Mouse (Mus musculus): Measurements from ENCODE around the gene Plxnd1. TPM values are rescaled to one million over a fixed set of nuclear protein-coding genes. Genes with fewer than 3 reads are reported as not detected.

Plxnd1 gene
- polyA plus RNA-seq, 1 experiment = 66.1 TPM

DNA sequence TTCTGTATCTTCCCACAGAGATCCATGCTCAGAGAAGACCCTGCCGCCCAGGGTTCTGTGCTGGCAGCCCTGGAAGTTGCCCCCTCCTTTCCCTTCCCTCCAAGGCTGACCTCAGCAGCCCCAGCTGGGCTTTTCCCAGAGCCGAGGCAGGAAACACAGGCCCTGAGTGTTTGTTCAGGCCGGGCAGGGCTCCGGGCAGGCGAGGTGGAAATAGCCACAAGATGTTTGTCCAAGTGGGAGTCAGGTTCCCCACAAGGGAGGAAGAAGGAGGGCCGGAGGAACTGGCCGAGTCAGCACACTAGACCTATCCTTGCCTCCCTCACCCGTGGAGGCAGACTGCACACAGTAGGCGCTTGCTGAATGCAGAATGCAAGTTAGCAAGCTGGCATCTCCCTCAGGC lies 11.9 kb upstream of the Plxnd1 start:
- no peaks in the 10 kb centered on the region for H3K36me3 ChIP-seq (ENCODE audit: control insufficient read depth, insufficient read depth, low read length)
- 63% methylated on average over 9 of the region's 9 CpGs for WGBS
- DNase-seq (ENCODE audit: low read depth in 1 of 2, low spot score in 2 of 2) = no peak
- H3K27me3 ChIP-seq (ENCODE audit: control insufficient read depth, insufficient read depth, low read length) = no peaks in the 10 kb centered on the region
- TF ChIP-seq CTCF (IDR thresholded peaks at IDR 0.05; ENCODE audit: extremely low read depth, insufficient read depth, insufficient read length, insufficient replicate concordance) (no peak), POLR2A (IDR thresholded peaks at IDR 0.05; ENCODE audit: low read depth, low read length) (no peak)
- H3K4me1 ChIP-seq (ENCODE audit: control insufficient read depth, insufficient read depth, insufficient read length) = peaks cover 9% of the 10 kb centered on the region; the same call in 1 of the 2 replicates
- H3K27ac ChIP-seq (ENCODE audit: insufficient read depth, low read length) = peak overlapping the region; percentile 20; the same call in 1 of the 2 replicates
- no peak overlapping the region for H3K4me3 ChIP-seq (ENCODE audit: extremely low read depth, insufficient read depth, insufficient read length)

DNA sequence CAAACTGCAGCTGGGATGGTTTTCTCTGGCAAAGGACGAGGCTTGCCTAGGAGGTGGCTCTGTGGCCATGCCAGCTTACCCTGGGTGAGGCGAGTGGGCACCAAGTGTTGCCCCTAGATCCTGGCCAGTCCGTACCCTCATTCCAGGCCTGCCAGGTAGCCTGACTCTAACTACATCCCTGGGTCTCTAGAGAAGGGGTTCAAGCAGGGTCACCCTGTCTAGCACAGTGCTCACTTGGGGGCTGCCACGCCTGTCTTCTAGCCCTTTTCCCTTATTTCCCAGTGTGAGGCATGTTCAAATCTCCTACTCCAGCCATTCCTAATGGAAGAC lies 11.1 kb upstream of the Plxnd1 start:
- WGBS = 90% methylated on average over 4 of the region's 4 CpGs
- Histone ChIP-seq H3K4me3 (ENCODE audit: extremely low read depth, insufficient read depth, insufficient read length) (no peak overlapping the region), H3K4me1 (ENCODE audit: control insufficient read depth, insufficient read depth, insufficient read length) (peaks cover 9% of the 10 kb centered on the region; the same call in 1 of the 2 replicates), H3K36me3 (ENCODE audit: control insufficient read depth, insufficient read depth, low read length) (no peaks in the 10 kb centered on the region), H3K27ac (ENCODE audit: insufficient read depth, low read length) (no peak overlapping the region), H3K27me3 (ENCODE audit: control insufficient read depth, insufficient read depth, low read length) (no peaks in the 10 kb centered on the region)
- no peak for DNase-seq (ENCODE audit: low read depth in 1 of 2, low spot score in 2 of 2)
- TF ChIP-seq POLR2A (IDR thresholded peaks at IDR 0.05; ENCODE audit: low read depth, low read length) (no peak), CTCF (IDR thresholded peaks at IDR 0.05; ENCODE audit: extremely low read depth, insufficient read depth, insufficient read length, insufficient replicate concordance) (no peak)

DNA sequence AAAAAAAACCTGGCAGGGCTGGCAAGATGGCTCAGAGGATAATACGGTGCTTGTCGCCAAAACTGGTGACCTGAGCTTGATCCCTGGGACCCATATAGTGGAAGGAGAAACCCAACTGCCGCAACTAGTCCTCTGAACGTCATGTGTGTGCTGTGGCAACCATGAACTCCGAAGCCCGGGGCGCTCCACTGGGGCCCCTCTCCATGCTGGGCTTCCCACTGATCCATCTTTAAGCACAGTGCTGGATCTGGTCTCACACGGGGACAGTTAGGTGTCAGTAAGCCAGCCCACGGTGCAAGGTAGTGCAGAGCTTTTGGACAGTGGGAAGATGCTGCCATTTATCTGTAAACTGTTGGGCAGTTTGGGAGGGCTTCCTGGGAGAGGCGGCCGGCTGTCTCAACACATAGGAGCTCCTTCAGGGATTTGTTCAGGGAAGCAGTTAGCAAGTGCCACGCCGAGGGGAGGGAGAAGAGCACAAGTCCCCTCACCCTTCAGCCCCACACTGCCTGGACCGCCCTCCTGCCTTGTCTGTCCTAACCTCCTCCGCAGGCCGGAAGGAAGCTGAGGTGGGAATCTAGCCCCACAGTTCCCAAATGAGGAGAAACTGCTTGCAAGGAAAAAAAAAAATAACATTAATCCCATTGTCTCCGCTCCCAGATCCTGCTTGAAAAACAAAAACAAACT lies 10.6 kb upstream of the Plxnd1 start:
- Histone ChIP-seq H3K27ac (ENCODE audit: insufficient read depth, low read length) (no peak overlapping the region), H3K27me3 (ENCODE audit: control insufficient read depth, insufficient read depth, low read length) (no peaks in the 10 kb centered on the region), H3K4me1 (ENCODE audit: control insufficient read depth, insufficient read depth, insufficient read length) (peaks cover 9% of the 10 kb centered on the region; the same call in 1 of the 2 replicates), H3K36me3 (ENCODE audit: control insufficient read depth, insufficient read depth, low read length) (no peaks in the 10 kb centered on the region), H3K4me3 (ENCODE audit: extremely low read depth, insufficient read depth, insufficient read length) (no peak overlapping the region)
- DNase-seq (ENCODE audit: low read depth in 1 of 2, low spot score in 2 of 2) = no peak
- TF ChIP-seq CTCF (IDR thresholded peaks at IDR 0.05; ENCODE audit: extremely low read depth, insufficient read depth, insufficient read length, insufficient replicate concordance) (no peak), POLR2A (IDR thresholded peaks at IDR 0.05; ENCODE audit: low read depth, low read length) (no peak)
- 89% methylated on average over 17 of the region's 17 CpGs for WGBS

DNA sequence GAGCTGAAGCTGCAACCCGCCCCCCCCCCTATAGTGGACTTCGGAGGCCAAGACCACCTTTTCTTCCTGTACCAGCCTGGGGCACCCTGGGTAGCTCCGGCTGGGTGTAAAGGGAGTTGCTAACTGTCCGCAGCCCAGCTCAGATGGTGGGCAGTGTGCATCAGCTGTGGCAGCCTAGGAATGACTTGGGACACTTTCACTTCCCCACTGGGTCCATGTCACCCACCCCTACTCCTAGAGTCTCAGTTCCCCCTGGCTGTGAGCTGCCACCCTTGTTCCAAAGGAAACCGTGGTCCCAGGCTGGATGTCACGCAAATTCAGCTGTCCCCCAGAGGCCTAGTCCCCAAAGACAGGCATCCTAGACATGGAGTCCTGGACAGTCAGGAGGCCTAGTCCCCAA lies 9.9 kb upstream of the Plxnd1 start:
- H3K36me3 ChIP-seq (ENCODE audit: control insufficient read depth, insufficient read depth, low read length) = no peaks in the 10 kb centered on the region
- H3K4me1 ChIP-seq (ENCODE audit: control insufficient read depth, insufficient read depth, insufficient read length) = peaks cover 9% of the 10 kb centered on the region; the same call in 1 of the 2 replicates
- 0 out of 2 replicates have a peak overlapping the region, but pooled peaks have one; percentile 44 for H3K27ac ChIP-seq (ENCODE audit: insufficient read depth, low read length)
- no peak for DNase-seq (ENCODE audit: low read depth in 1 of 2, low spot score in 2 of 2)
- no peak for TF ChIP-seq CTCF (IDR thresholded peaks at IDR 0.05; ENCODE audit: extremely low read depth, insufficient read depth, insufficient read length, insufficient replicate concordance)
- no peak for TF ChIP-seq POLR2A (IDR thresholded peaks at IDR 0.05; ENCODE audit: low read depth, low read length)
- no peaks in the 10 kb centered on the region for H3K27me3 ChIP-seq (ENCODE audit: control insufficient read depth, insufficient read depth, low read length)
- no peak overlapping the region for H3K4me3 ChIP-seq (ENCODE audit: extremely low read depth, insufficient read depth, insufficient read length)
- WGBS = 69% methylated on average over 6 of the region's 6 CpGs

DNA sequence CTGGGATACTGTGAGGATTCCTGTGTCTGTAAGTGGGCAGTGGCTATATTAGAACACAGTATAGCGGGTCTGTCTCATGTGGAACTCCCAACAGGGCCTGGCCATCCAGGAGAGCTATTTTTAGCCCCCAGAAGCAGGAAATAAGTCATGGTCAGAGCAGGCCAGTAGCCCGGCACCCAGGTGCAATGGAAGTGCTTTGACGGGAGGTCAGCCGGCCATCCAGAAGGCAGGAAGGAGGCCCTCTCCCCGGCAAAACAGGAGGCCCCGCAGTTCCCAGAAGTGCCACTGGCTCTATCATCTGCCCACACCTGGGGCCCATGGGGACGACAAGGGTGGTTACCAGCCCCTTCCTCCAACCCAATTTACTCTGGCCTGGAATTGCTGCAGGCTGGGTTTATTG lies 9.3 kb upstream of the Plxnd1 start:
- Histone ChIP-seq H3K27me3 (ENCODE audit: control insufficient read depth, insufficient read depth, low read length) (no peaks in the 10 kb centered on the region), H3K36me3 (ENCODE audit: control insufficient read depth, insufficient read depth, low read length) (no peaks in the 10 kb centered on the region), H3K4me1 (ENCODE audit: control insufficient read depth, insufficient read depth, insufficient read length) (peaks cover 9% of the 10 kb centered on the region; the same call in 1 of the 2 replicates), H3K27ac (ENCODE audit: insufficient read depth, low read length) (peak overlapping the region; percentile 44; the same call in 1 of the 2 replicates), H3K4me3 (ENCODE audit: extremely low read depth, insufficient read depth, insufficient read length) (no peak overlapping the region)
- no peak for DNase-seq (ENCODE audit: low read depth in 1 of 2, low spot score in 2 of 2)
- WGBS = 37% methylated on average over 7 of the region's 7 CpGs
- TF ChIP-seq POLR2A (IDR thresholded peaks at IDR 0.05; ENCODE audit: low read depth, low read length) (no peak), CTCF (IDR thresholded peaks at IDR 0.05; ENCODE audit: extremely low read depth, insufficient read depth, insufficient read length, insufficient replicate concordance) (no peak)

DNA sequence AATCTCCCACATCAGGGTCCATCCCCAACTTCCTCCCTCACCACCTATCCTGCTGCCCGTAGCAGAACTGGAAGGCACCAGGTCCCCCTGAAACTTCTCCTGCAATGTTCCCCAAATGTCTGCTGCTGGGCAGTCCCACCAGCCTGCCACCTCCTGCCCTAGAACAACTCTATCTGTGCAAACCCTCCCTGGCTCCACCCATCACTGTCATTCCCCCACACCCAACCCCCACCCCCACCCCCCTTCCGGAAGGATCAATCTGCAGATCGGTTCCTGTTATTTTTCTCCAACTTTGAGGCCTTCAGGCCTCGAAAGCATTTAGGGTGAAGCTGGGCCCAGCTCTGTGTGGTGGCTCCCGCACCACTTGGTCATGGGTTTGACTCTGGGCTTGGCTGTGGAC lies 8.7 kb upstream of the Plxnd1 start:
- H3K36me3 ChIP-seq (ENCODE audit: control insufficient read depth, insufficient read depth, low read length) = no peaks in the 10 kb centered on the region
- TF ChIP-seq CTCF (IDR thresholded peaks at IDR 0.05; ENCODE audit: extremely low read depth, insufficient read depth, insufficient read length, insufficient replicate concordance) = no peak
- TF ChIP-seq POLR2A (IDR thresholded peaks at IDR 0.05; ENCODE audit: low read depth, low read length) = no peak
- no peaks in the 10 kb centered on the region for H3K27me3 ChIP-seq (ENCODE audit: control insufficient read depth, insufficient read depth, low read length)
- no peak overlapping the region for H3K4me3 ChIP-seq (ENCODE audit: extremely low read depth, insufficient read depth, insufficient read length)
- 20% methylated on average over 5 of the region's 5 CpGs for WGBS
- H3K4me1 ChIP-seq (ENCODE audit: control insufficient read depth, insufficient read depth, insufficient read length) = peaks cover 9% of the 10 kb centered on the region; the same call in 1 of the 2 replicates
- DNase-seq (ENCODE audit: low read depth in 1 of 2, low spot score in 2 of 2) = no peak
- H3K27ac ChIP-seq (ENCODE audit: insufficient read depth, low read length) = peak overlapping the region; percentile 44
